Mouse (Mus musculus) T-helper 1 cell (primary cell): ENCODE measurements around the gene Efna4.

Experiments
- in situ Hi-C: fragments of 300-600 bp; cut with MboI, MseI; formaldehyde crosslinking; loops from one replicate; pipeline ENCODE4 v1.15.1; 2025; ENCODE audit warnings: high pct_unique_total_duplicates

The Efna4 gene

GRCm38 (mm10) chr3:89361675-89362074 lies 23.8 kb upstream of the Efna4 start, which contains the start of gene Dcst2:
Gene Dcst2 (plus strand): TSS chr3:89361975.
- in situ Hi-C loops: no loop called here

DNA sequence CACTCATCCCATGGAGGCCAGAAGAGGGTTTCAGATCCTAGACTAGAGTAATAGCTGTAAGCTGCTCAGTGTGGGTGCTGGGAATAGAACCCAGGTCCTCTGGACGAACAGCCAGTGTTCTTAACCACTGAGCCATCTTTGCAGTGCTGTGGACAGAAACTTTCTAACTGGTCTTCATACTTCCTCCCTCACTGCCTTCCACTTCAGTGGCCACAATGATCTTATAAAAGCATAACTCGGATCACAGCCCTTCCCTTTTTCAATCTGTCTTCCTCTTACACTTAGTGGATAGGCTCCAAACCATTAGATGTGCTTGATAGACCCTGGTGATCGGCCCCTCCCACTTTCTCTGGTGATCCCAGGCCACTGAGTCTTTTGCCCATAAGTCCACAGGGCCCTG lies 22.4 kb upstream of the Efna4 start:
- in situ Hi-C loops: no loop called here

- in situ Hi-C loops: loop anchor here (5.0 kb wide), 1 partner anchor 37 kb away; the partner anchor contains the start of gene Efna3
These were observed 21.8 kb upstream of the Efna4 start for GRCm38 (mm10) chr3:89359630-89360029.

DNA sequence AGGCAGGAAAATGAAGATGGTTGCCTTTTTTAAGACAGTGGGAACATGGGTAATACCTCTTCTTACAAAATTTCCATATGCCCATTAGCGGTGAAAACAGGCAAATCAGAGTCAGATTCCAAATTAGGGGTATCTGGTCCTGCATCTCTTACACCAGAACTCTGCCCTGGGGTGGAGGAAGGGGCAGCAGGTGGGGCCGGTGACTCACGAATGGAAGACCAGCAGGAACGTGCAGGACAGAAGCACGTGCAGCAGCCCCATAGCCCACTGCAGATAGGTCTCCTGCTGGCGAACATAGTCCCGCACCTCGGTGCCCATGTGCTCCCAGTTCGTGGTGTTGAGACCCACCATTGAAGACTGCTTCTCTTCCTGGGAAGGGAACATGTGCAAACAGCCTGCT lies 18.2 kb upstream of the Efna4 start:
- in situ Hi-C loops: loop anchor here (5.0 kb wide), 1 partner anchor 34 kb away; the partner anchor contains the start of gene Efna3

DNA sequence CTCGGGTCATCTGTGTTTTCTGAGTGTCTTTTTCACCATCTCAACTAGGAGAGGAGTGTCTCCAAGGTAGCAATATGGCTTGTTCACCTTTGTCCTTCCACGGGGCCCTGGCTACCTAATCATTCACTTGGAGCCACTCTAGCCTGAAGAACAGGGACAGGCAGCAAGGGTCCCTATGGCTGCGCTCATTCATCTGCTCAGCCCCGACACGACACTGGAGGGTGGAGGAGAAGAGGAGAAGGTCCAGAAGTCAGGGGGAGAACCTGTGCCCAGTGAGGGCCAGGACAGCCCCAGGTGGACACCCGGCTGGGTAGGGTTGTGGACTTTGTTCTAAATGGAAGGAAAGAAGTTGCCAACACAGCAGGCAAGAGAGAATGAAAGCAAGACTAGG lies 17.7 kb upstream of the Efna4 start:
- in situ Hi-C loops: loop anchor here (5.0 kb wide), 1 partner anchor 33 kb away; the partner anchor contains the start of gene Efna3

DNA sequence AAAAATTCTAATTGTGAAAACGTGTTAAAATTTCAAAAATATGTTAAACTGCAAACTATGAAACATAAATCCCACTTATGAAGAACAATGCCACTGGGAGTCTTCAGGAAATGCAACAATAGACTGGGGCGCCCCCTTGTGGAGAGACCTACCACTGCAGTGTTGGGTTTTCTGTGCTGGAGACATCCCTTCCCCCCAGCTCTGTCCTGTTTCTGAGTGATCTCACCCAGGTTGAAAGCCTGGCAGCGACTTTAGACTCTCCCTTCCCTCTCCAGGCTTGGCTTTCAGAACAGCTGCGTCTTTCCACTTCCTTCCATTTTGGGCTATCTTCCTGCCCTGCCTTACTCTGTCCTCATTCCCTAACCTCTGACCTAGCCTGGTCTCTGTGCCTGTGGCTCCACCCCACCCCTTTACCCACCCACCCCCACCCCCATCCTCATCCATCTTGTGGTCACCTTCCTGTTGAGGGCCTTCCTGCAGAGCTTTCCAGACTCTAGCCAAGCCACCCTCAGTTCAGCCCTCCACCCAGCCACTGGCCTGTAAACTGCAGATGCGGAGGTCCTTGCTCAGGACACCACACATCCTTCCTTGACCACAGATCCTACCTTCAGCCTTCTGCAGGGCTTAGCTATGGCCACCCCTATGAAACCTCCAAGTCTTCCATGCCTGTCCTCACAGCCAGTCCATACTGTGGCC lies 17.1 kb upstream of the Efna4 start:
- in situ Hi-C loops: loop anchor here (5.0 kb wide), 1 partner anchor 33 kb away; the partner anchor contains the start of gene Efna3

GRCm38 (mm10) chr3:89351271-89351670 lies 13.4 kb upstream of the Efna4 start:
- in situ Hi-C loops: no loop called here

DNA sequence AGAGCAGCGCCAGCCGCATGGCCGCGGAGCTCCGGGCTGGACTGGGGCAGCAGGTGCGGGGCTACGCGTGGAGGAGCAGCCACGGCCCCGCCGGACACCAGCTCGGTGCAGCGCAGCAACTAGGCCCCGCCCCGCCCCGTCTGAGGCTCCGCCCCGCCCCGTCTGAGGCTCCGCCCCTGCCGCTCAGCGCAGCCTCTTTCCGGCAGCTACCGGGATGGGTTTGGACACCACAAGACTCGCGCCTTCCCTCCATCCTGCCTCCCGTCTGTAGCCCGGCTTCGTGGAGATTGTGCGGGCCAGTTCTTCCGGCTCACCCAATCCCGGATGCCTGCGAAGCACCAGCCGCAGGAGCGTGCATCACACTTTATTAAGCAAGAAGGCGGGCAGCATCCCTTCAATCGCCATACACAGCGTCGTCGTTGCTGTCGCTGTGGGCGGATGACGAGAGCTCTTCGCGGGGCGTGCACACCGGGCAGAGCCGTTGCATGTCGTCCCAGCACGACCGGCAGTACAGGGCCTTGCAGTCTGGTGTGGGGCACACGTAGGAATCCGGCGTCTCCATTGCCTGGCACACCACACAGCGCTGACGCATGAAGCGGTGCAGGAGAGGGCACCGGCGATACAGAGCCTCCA lies 12.2 kb upstream of the Efna4 start, which contains the start of gene Adam15:
Adam15 (minus strand) TSS at position 128 of the 633 bp plus-strand sequence.
- in situ Hi-C loops: no loop called here

GRCm38 (mm10) chr3:89348911-89349868 lies 11.4 kb upstream of the Efna4 start:
- in situ Hi-C loops: no loop called here

DNA sequence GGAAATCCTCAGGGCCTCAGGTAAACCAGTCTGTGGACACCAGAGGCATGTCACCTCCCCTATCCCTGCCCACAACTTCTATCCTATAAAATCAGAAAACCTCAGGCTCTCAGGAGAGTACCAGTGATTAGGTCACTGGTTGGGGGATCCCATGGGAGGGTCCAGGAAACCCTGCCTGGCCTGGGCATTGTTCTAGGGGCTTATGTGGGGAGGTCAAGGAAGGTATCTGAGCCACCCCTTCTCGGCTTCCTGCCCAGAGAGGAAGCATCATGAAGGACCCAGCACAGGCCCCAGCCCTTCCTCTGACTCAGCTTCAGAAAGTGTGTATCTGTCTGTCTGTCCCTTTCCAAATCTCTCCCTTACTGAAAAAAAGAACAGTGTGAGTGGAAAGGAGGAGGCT lies 10.1 kb upstream of the Efna4 start:
- in situ Hi-C loops: no loop called here

- in situ Hi-C loops: no loop called here
These were observed 9.2 kb upstream of the Efna4 start for GRCm38 (mm10) chr3:89346815-89347540.

- in situ Hi-C loops: no loop called here
These were observed 5.5 kb upstream of the Efna4 start for GRCm38 (mm10) chr3:89343279-89343678.

- in situ Hi-C loops: no loop called here
These were observed 4.0 kb upstream of the Efna4 start for GRCm38 (mm10) chr3:89341794-89342193.

DNA sequence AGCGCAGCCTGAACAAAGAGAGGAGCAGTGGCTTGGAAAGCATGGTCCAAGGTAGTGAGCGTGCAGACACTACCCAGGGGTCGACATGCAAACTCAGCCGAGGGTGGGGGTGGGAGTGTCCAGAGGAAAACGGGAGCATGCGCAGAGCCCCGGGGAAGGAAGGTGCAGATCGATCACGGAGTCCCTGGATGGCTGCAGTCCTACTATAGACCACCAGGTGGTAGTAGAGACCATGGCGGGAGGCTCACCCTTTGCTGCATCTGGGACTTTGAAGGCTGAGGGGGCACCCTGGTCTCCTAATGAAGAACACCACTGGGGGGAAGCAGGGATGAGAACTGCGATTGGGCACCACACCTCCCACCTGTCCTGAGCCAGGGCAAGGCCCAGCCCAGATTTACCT lies 2.6 kb upstream of the Efna4 start:
- in situ Hi-C loops: no loop called here

- in situ Hi-C loops: no loop called here
These were observed 1.6 kb upstream of the Efna4 start for GRCm38 (mm10) chr3:89339416-89339815.

- in situ Hi-C loops: no loop called here
These were observed 637 bp downstream of the Efna4 start for GRCm38 (mm10) chr3:89337062-89337720.

DNA sequence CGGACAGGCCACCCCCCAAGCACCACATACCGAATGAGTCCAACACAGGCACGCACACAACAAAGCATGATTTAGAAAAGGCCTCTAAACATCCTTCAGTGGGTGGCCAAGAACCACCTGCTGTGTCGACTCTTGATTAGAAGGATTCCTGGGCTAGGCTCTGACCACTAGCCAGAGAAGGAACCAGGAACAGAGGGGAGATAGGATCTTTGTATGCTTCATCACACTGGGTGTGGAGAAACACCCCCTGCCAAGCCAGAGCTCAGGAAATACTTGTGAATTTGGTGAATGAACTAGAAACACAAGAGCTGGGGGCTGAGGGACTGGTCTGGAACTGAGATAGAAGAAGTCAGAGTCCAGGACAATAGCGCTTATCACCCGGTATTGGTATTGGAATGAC lies 1.3 kb downstream of the Efna4 start:
- in situ Hi-C loops: no loop called here

GRCm38 (mm10) chr3:89333053-89333452 lies 4.8 kb downstream of the Efna4 start:
- in situ Hi-C loops: no loop called here

- in situ Hi-C loops: no loop called here
These were observed 5.4 kb downstream of the Efna4 start for GRCm38 (mm10) chr3:89332476-89332875.

DNA sequence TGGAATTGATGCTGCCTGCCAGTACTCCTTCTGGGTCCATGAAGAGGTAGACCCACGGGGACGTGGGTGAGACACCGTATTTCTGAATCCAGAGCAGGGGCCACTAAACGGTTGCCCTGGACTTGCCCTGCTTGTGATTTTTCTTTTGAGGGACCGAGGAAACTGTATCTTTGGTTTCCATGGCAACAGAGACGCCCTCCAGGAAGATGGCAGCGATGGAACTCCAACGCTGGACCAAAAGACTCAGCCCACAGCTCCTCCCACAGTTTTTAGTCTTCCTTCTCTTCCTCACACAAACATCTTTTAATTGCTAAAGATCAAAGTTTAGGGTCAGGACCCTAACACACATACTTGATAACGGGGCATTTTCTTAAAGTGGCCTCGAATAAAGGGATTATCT lies 5.8 kb downstream of the Efna4 start:
- in situ Hi-C loops: no loop called here

GRCm38 (mm10) chr3:89331561-89331960 lies 6.3 kb downstream of the Efna4 start:
- in situ Hi-C loops: no loop called here
